Mouse (Mus musculus): ENCODE results near the gene Sphkap.

The Sphkap gene

DNA sequence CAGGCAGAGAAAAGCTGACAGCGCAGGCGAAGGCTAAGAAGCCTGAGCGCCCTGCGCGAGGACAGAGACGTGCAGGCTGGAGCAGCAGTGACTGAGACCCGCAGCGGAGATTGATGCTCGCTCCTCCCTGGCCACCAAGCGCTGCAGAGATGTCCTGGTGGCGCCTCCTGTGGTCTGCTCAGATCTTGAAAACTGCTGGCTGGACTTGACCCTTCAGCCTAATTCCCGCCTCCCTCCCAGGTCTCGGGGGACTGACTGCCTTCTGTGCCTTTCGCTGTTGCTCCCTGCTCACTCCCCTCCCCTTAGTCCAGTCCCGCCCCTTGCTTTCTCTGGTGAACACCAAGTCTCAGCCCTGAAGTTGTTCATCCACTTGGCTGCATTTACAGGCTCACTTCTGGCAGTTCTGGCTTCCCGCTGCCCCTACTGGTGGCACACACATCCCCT lies at the start of gene Sphkap:
Gene Sphkap (minus strand): TSS at position 180 of the 444 bp plus-strand sequence.
- DNase-seq (ENCODE audit: low spot score): no peak

DNA sequence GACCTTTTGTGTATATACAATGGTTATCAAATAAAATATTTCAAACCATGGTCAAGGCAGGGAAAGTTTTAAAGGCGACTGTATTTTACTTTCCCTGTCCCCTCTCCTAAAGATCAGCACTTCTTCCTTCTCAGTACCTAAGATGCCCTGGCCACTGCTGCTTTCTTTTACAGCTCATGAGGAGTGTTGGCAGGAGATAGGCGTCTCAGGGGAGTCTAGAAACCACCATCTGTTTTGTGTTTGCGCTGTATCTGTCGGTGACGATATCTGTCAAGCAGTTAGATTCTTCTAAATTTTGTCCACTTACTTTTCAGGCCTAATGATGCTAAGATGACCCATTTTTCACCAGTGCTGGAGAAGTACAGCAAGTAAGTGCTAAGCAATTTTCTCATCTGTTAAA lies 43.3 kb upstream of the Sphkap start:
- DNase-seq (ENCODE audit: low spot score): no peak

DNA sequence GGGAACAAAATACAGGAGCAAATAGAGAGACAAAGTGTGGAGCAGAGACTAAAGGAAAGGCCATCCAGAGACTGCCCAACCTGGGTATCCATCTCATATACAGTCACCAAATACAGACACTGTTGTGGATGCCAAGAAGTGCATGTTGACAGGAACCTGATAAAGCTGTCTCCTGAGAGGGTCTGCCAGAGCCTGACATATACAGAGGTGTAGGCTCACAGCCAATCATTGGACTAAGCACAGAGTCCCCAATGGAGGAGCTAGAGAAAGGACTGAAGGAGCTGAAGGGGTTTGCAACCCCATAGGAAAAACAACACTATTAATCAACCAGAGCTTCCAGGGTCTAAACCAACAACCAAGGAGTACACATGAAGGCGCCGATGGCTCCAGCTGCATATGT lies 32.4 kb upstream of the Sphkap start:
- no peak for DNase-seq (ENCODE audit: low spot score)

DNA sequence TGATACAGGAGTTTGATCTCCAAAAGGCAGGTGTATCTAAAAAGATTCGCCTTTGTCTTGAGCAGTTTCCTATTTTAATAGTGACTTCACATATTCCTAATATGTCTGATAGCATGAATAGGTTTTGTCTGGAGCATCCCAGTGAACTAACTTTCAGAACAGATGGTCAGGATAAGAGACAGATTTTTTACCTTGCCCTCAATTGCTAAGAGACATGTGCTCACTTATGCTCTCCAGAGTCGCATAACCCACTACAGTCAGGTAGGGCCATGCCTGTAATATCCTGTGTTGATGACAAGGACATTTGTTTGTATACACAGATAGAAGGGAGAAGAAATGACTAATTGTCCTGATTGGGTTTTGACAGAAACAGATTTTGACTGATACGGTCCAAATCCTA lies 25.9 kb upstream of the Sphkap start:
- no peak for DNase-seq (ENCODE audit: low spot score)

DNA sequence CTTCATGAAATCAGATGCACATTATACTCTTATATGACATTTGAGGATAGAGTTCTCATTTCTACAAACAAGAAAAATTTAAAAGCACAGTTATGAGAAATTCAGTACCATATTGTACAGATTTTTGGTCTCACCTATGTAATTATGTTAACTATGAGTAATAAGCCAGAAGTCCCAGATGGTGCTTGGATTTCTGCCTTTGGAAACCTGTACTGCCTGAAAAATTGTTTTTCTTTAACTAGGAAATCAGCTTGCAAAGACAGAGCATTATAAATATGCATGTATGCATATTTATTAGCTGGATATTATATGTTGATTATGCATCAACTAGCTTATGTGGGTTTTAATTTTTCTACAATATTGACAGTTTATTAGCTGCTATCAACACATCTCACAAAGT lies 21.9 kb upstream of the Sphkap start:
- DNase-seq (ENCODE audit: low spot score): no peak

DNA sequence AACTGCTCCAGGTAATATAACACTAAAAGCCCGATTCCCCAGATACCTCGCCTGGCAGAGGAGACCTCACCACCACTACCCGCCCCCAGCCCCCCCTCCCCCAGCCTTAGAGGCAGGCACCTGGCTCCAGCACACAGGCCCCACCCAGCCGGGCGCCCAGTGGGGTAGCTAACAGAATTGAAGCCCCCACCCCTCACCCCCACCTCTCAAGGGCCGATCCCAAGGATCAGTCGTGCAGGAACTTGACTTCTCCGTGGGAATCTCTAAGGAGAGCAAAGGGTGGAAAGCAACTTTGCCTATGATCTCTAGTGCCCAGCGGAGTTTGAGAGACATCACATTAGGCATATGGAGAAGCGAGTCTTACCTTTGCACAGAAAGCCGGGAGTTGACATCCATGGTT lies 384 bp downstream of the Sphkap start:
- no peak for DNase-seq (ENCODE audit: low spot score)

DNA sequence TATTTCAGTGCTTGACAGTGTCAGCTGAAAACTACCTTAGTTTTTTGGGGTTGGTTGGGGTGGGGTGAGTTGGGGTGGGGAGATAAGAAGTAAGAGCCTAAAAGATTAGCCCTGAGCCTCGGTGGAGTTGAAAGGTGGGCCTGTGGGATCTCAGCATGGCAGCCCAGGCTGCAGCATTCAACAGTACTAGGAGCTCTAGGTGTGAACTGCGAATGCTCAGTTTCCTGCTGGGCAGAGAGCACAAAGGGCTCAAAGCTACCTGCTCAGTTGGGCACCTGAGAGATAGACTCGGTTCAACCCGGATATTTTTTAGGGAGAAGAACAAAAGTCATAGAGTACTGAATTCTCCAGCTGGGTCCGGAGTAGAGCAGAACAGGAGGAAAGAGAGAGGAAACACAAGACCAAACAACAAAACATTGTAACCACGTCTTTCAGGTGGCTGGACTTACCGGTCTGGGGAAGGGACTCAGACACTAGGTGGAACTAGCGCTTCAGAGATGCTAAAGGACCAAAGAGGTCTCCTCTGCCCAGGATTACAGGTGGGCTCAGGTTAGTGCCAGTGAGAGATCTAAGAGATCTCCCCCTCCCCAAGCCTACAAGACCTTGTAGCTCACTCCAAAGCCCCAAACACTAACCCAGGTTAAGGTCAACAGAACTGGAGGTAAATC lies 984 bp downstream of the Sphkap start:
- DNase-seq (ENCODE audit: low spot score): no peak

DNA sequence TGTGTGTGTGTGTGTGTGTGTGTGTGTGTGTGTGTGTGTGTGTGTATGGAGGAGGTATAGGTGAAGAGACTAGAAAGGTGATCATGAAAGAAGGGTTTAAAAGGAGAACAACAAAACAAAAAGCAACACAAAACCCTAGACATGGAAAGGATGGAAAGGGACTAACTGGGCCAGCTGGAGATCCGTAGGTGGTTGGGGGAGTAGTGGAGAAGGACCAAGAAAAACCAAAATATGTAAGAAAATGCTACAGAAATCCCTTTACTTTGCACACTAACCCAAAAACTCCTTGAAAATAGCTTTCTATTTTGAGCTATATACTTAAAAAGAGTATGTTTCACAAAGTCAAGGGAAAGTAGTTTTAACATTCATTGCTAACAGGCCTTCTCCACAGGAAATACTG lies 6.9 kb downstream of the Sphkap start:
- no peak for DNase-seq (ENCODE audit: low spot score)

DNA sequence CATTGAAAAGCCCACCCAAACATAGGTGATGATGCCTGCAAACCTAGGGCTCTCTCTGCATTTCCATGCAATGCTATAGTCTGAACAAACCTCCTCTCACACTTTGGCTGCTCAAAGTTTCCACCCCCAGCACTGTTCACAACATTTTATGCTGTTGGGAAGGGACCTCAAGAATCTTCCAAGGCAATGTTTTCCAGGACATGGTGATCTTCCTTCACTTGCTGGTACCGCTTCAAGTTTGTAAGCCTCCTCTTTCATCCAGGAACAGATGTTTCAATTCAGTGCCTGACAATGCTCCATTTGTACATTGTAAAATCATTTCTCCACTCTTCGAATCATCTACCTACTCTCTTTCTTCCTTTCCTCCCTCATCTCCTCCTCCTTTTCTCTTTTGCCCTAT lies 11.7 kb downstream of the Sphkap start:
- no peak for DNase-seq (ENCODE audit: low spot score)

DNA sequence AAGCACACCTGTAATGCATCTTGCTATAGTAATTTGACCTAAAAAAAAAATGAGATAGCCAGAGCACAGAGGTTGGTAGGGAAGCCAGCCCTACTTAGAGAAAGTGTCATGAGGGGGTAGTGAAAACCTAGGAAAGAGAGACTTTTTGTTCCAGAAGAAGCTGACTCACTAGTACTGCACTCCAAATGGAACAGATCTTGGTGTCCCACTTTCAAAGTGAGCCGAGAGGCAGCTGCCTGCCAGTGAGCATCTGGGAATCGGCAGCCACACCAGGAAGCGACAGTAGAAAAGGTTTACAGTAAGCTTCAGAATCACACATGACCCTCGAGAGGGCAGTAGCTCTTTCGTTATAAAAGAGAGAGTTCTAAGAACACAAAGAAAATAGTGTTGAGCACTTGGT lies 12.4 kb downstream of the Sphkap start:
- DNase-seq (ENCODE audit: low spot score): no peak

DNA sequence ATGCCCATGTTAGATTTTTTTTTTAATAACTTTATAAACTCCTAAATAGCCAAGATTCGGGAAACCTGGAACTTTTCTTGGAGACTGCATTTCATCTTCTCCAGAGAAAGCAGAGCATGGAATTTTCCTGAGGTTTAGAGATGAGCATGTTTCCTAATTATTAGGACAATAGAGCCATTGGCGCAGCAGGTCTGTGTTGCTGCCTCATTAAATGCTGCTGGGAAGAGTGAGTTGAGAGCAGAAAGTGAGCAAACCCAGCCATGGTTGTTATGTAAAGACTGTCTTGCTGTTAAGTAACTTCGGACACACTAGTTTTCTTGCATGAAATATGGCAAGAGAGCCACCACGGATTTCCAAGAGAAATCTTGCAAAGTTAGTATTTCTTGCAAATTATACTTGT lies 18.6 kb downstream of the Sphkap start:
- no peak for DNase-seq (ENCODE audit: low spot score)

DNA sequence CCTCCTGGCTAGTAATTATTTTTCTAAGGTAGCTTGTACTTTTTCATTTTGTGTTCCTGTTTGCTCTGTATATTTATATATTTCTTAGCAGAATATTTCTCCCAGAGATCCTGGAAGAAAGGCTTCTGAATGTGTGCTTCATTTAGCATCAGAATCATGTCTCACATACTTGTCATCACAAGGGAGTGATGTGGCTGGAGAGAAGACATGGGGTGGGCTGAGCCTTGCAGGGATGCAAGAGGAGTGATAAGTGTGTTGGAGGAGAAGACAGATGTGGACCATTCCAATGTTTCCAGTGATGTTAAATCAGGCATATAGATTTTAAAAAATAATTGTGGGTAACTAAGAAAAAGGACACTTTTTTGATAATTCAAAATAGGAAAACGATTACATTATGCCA lies 30.6 kb downstream of the Sphkap start:
- DNase-seq (ENCODE audit: low spot score): no peak

DNA sequence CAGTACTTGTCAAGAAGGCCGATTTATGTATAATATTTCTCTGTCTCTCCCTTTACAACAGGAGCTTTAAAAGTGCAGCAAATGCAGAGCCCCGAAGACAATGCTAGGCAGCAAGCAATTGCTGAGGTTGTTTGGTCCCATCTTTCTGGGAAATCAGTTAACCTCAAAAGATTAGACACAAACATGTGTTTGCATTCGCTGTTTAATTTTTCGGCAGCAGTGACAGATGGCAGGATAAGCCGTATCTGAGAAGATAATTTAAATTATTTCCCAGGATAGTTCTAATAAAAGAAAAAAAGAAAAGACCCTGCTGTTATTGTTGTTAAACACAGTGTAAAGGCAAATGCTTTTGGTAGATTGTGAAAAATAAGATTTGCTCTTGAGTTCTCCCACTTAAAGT lies 41.5 kb downstream of the Sphkap start:
- no peak for DNase-seq (ENCODE audit: low spot score)

DNA sequence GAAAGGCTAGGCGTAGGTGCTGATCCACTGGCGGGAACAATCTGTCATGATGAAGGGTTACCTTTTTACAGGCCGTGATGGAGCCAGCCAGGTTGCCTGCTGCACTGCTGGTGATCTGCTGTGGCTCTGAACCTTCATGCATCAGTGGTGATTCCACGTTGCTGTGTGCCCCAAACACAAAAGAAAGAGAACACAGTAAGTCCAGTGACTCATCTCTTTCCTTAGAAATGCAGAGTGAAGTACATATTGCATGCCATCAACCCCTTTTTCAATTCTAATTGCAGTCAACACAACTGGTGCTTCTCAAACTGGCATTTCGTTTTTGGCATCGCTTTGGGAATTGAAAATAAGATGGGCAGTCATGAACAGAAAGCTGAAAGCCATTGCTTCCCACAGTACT lies 45.8 kb downstream of the Sphkap start:
- no peak for DNase-seq (ENCODE audit: low spot score)

DNA sequence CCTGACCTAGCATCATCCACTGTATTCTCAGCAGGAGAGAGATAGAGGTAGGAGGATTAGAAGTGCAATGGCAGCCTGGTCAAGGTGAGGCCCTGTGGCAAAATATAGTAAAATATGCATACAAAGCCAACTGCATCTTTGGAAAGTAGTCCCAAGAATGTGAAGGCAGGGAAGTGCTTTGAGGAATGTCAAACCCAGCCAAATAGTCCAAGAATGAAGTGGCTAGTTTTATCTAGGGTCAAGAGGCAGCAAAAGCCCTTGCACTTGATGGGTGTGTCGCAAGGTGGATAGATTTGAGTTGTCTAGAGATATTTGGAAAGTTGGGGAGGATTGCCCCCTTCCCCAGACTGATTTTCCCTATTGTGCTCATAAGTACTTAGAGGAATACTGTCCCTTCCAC lies 61.5 kb downstream of the Sphkap start:
- no peak for DNase-seq (ENCODE audit: low spot score)

DNA sequence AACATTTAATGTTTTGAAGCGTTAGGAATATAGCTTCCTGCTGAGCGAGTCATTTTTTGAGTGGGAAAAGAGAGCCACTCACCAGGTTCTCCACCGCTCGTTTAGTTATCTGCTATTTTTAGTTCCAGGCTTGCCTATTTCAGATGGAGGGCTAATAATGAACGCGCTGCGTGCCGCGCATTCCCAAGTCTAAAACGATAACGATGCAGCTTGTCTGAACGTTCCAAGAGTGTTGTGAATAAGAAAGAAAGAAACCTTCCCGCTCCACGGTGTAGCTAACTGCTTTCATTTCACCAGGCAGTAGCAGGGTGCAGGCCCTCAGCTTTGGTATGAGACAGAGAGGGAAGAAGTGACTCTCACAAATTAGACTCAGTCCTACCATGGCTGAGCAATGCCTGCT lies 62.4 kb downstream of the Sphkap start:
- DNase-seq (ENCODE audit: low spot score): no peak

DNA sequence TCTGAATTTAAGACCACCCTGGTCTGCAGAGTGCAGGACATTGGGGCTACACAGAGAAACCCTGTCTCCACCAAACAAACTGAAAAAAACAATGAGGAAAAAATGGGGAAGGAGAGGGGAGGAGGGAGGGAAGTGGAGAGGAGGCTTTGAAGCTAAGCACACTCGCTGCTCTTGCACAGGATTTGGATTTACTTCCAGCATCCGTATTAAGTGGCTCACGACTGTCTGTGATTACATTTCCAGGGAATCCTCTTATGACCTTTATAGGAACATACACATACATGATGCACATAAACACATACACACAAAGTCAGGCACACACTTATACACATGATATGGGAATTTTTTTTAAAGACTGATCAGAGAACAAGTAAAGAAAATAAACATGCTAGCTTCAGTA lies 62.9 kb downstream of the Sphkap start:
- no peak for DNase-seq (ENCODE audit: low spot score)

DNA sequence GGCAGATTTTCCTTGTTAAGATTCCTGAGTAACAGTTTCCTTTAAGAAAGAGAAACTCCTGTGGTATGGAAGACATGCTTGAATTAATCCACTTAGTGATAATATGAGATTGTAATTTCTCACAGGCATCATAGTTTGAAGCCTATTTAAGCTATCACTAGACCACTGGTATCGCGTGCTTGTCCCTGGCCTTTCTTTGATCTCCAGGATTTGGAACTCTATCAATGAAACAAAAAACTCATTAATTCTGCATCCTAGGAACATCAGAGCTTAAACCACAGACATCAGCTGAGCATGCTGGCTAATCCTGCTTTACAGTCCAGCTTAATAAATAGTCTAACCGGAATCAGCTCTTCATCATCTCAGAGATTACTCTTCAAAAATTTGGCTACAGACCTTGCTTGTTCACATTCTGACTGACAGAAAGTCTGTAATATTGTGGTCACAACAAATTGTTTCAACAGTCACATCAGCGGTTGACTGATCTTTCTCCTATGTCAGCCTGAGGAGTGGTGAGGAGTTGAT lies 65.2 kb downstream of the Sphkap start:
- DNase-seq (ENCODE audit: low spot score): no peak

DNA sequence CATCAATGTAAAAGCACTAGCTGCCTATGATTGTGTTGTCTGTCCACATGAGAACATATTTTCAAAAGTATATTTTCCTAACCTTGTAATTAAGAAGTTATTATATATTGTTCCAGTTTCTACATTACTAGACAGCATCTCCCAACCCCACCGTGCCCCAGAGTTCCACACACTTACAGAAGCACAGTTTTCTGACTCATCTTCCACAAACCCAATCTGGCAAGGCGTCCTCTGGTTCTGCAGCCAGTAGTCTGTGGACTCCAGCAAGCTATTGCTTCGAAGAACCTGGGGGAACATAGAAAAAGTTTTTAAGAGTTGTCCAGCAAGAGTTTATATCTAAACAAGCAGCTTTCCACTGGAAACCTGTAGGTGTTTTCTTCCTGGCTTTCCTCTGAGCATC lies 68.6 kb downstream of the Sphkap start:
- DNase-seq (ENCODE audit: low spot score): no peak

DNA sequence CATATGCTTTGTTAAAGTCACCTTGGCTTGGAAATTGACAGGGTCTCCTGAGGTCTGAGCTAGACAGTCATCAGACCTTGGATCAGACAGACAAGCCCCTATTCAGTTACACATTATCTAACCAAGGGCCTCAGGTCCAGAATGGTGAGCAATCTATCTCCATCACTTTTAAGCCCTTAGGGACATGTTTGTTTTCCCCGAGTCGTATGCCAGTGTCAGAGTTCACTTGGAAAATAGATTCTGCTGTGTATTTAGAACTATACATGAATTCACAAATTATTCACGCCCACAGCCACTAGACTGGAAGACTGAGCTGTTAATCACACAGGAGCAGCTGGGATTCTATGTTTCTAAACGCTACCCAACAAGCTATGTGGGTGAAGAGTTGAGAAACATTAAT lies 91.1 kb downstream of the Sphkap start:
- DNase-seq (ENCODE audit: low spot score): no peak

DNA sequence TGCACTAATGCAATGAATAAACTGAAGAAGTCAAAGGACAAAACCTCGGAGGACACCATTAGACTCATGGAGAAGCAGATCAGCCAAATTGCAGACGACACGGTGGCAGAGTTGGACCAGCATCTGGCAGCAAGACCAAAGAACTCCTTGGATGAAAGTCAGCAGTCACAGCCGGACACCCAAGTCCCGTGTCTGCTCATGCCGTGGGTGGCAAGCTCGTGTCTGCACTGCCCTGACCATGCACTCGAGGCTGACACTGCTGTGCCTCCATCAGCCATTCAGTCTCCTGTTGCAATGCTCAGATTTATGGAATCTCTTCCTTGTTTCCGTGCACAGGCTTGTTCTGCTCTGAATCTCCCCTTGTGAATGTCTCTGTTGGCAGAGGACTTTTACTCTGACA lies 92.9 kb downstream of the Sphkap start:
- DNase-seq (ENCODE audit: low spot score): no peak

DNA sequence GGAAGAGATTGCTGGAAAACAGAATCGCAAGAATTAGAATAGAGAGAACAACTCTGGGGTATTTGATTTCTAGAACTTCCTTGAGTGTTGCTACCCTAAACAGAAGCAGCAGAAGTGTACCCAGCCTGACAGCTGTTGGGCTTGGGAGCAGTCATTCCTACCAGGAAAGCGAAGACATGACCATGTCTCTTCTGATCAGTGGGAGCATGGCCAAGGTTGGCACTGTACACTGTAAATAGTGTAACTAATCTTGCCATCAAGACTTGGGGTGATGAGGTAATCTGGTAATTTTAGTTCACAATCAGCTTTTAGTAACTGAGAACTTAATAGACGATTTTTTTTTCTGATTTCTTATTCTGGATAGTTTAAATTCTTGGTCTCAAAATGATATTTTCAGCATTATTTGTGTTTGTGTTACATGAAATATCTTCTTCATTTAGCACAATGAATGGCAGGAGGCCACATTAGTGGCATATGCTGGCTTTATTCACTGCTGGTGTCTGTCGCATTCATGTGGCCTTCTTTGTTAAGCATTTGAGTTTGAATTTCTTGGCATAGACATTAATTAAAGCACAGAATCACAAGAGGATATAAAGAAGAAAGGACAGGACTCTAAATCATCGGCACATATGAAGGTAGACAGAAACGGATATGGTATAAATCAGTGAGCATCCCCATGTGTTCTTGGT lies 96.2 kb downstream of the Sphkap start:
- no peak for DNase-seq (ENCODE audit: low spot score)

DNA sequence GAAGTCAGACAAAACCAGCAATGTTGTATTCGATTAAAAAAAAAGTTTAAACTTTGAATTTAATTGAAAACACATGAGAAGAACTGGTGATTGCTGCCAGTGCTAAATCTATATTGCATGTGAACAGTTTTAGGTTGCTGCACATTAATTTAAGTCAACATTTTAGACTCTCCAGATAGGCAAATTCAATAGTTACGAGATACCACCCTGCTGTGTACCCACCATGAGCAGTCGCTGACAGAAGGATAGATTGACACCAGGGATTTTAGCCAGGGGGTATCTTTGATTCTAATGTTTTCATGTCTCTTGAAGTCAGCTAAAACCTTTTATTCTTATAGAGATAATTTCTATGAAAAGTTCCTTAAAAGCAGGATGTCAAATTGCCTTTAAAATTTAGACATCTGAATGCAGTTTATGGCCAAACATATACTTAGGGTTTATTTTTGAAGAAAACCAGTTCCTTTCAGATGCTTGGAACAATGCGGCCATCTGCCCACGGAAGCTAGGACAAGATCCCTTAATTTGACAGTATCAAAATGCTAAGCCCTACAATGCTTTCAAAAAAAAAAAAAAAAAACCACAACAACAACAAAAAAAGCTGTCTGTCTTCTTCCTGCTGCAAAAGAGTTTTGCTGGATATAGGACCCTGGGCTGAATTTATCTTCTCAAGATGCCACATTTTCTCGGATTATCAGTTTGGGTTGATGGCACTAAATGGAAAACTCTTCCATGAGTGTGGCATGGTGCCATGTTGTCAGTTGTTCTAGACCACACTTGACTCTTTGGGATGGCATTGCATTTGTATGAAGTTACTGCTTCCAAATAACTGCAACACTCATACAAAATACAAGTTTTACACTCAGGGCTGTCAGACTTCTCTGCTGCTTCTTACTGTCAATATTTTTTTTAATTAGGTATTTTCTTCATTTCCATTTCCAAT lies 110.6 kb downstream of the Sphkap start:
- DNase-seq (ENCODE audit: low spot score): no peak

Measured in c-Kit-positive CD71-positive TER-119-positive erythroid progenitor cells, embryonic 14.5 days (primary cell).